Mouse (Mus musculus): ENCODE data around the gene Aurka. TPM values are rescaled to one million over a fixed set of nuclear protein-coding genes. Genes with fewer than 3 reads are reported as not detected.

The Aurka gene
- polyA plus RNA-seq, 1 experiment = 29.3 TPM

DNA sequence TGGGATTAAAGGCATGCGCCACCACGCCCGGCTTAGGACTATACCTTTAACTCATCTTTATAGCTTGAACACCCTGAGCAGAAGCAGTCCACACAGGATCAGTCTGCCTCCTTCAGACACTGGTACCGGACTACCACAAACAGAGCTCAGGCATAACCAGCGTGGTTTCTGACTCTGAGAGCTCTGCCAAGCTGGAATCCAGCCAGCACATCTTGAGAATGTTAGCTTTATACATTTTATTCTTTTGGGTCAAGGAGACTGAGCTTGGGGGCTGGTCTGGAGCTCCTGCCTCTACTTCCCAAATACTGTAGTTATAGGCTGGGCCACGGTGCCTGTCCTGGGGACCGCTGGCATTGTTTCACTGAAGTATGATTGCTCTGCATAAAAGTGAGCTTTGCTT, 26.6 kb downstream of the Aurka start:
- WGBS = 78% methylated on average over 7 of the region's 7 CpGs
- DNase-seq (ENCODE audit: low read depth, low spot score) = no peak

DNA sequence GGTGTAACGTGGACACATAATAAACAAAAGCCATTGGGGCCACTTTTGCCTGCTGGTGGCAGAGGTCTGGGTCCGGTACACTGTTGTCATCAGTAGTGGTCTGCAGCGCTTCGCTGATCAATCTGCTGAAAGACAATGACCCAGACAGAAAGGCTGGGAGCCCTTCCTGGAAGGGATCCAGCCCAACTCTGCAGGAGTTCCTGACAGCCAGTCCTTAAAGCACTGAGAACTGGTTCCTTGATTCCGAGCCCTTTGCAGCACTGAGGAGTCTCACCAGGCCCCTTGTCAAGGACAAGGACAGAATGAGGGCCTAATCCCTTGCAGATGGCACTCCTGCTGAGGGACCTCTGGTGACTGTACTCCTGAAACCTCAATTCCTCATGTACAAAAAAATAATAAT, 28.7 kb downstream of the Aurka start:
- WGBS = 60% methylated on average over 5 of the region's 5 CpGs
- DNase-seq (ENCODE audit: low read depth, low spot score) = no peak

DNA sequence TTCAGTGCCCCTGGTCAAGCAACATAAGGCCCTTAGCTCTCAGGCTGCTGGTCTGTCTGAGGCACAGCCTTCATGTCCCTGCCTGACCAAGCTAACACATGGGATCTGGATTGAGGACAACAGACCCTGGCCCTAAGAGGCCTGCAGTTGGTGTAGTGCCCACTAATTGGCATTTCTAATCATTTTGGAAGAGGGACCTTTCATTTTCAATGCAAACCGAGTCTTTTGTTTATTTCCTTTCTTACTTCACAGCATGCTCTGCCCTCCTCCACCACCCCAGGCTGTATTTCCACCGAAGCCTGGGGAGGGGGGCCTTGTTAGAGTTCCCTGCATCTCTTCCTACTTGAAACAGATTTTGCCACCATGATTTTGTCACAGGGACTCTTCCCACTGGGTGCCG, 29.4 kb downstream of the Aurka start:
- 56% methylated on average over 3 of the region's 3 CpGs for WGBS

DNA sequence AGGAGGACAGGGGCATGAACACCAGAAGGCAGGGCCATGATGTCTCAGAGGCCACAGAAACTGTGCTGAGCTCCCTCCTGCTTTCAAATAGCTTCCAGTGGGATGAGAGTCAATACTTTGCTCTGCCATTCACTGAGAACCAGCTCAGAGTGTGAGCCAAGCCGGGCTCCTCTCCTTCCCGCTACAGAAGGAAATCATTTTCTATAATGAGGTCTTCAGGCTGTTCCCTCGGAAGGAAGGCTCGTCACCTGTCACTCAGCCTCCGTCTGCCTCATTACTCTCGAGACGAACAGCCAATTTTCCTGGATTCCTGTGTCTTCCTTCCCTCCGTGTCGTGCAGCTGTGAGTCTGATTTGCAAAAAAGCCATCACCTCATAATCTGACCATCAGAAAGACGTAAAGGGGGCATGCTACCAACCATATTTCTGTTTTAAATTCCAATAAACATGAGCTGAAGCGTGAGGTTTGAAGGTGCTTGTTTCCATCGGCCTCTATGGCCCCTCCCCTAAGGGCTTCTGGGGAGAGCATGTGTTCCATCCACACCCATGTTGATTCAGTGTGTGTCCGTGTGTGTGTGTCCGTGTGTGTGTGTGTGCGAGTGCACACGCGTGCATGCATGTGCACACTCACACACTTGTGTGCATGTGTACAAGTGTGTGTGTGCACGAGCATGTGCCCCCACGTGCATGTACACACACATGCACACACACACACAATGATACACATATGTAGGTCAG, 32.0 kb downstream of the Aurka start:
- WGBS = 81% methylated on average over 19 of the region's 19 CpGs
- DNase-seq (ENCODE audit: low read depth, low spot score) = no peak

More for the DNA sequence above, 29.4 kb downstream of the Aurka start:
- DNase-seq (ENCODE audit: low read depth, low spot score) = no peak

DNA sequence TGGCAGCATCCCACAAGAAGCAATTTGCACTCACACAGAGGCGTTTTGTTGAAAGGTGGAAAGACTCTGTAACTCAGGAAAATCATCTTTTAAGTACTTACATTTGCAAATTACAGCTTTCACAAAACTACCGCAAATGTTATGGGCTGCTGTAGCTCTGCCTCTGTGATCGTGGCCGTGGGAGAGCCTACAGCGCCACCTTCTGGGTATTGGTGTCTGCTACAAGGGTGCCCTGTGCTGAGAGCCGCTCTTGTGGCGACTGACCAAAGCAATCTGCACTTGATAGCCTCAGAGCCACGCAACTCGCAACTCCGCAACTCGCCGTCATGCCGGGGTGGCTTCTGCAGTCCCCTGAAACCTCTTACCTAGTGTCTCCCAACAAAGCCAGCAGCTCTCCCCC, 41.2 kb downstream of the Aurka start:
- 5% methylated on average over 13 of the region's 13 CpGs for WGBS
- no peak for DNase-seq (ENCODE audit: low read depth, low spot score)

DNA sequence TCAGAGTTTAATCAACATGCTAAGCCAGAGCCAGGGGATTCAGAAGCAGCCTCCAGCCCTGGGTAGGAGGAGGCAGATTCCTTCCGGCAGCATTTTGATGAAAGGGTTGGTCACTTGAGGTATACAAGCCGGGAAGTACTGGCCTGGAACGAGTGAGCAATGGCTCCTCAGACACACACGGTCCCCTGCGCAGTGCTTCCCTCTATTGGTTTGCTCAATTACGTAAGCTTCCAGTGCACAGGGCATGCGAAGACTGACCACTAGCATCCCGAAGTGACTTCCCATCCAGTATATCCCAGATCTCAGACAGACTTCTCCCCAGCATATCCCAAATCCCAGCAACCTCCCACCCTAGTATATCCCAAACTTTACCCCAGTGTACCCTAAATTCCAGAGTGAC, 42.1 kb downstream of the Aurka start:
- DNase-seq (ENCODE audit: low read depth, low spot score) = no peak
- WGBS = 44% methylated on average over 8 of the region's 8 CpGs

DNA sequence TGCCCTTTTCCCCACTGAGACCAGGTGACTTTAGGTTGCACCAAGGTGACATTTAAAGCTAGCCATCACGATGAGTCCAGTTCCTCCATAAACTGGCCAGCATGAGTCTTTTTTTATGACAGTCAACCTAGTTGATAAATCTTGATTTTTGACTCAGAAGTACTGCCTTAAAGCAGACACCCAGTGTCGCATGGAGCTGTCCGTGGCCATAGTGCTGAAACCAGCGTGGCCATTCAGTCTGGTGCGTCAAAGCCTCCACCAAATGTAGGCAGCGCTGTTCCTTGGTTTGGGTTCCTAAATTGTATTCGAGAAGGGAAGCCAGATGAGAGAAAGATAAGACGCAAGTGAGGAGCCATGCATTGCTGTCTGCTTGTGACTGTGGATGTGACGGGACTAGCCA, 49.5 kb downstream of the Aurka start:
- 13% methylated on average over 9 of the region's 9 CpGs for WGBS

DNA sequence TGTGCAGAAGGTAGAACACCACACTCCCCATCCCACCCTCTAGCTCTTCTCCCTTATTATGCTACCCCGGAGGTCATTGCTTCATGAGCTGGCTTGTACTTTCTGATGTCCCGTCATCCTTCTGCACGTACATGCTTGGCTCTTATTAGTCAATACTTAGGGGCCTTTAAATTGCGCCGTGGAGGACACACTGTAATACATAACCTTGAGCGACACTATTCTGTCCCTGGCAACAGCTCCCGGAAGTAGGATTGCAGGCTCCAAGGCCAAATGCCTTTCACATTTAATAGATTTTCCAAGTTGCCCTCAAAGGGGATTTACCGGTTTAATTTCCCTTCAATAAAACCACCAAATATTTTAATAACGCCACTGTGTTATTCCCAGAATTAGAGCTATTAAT, 58.6 kb downstream of the Aurka start:
- 71% methylated on average over 9 of the region's 9 CpGs for WGBS

More for the DNA sequence above, 49.5 kb downstream of the Aurka start:
- no peak for DNase-seq (ENCODE audit: low read depth, low spot score)

DNA sequence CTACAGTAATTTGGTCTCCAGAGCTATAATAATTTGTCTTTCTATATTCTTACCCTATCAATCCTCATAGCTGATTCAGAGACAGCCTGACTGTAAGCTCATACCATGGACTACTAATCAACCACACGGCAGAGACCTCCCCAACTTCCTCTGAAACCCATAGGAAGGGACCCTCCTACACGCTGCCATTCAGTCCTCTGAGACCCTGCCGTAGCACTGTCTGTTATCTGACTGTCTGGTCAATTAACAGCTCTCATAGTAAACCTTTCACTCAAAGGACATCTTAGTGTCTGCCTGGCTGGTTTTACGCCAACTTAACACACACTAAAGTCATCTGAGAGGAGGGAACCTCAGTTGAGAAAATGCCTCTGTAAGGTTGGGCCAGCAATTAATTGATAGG, 63.8 kb downstream of the Aurka start:
- no peak for DNase-seq (ENCODE audit: low read depth, low spot score)
- WGBS = 34% methylated on average over 4 of the region's 4 CpGs

More for the DNA sequence above, 58.6 kb downstream of the Aurka start:
- DNase-seq (ENCODE audit: low read depth, low spot score) = no peak

Other genes with a start within 250 kb of the Aurka start
- not detected in 2 replicates for gene Mc3r, start 122.0 kb downstream of the Aurka start, polyA plus RNA-seq (2012; rRNA removed)
- gene Fam210b, start 25.0 kb downstream of the Aurka start, polyA plus RNA-seq (2012; rRNA removed) = 11.2 and 15.1 TPM in 2 replicates
- 22.2 and 34.4 TPM in 2 replicates for gene Cstf1, start 146 bp upstream of the Aurka start, polyA plus RNA-seq (2012; rRNA removed)
- gene Cass4, start 23.3 kb upstream of the Aurka start, polyA plus RNA-seq (2012; rRNA removed) = 0.50 and 1.1 TPM in 2 replicates
- 44.6 and 44.8 TPM in 2 replicates for gene Rtf2, start 70.0 kb upstream of the Aurka start, polyA plus RNA-seq (2012; rRNA removed)
- not detected in 2 replicates for gene Gcnt7, start 88.1 kb upstream of the Aurka start, polyA plus RNA-seq (2012; rRNA removed)
- gene Fam209, start 102.0 kb upstream of the Aurka start, polyA plus RNA-seq (2012; rRNA removed) = 0.35 TPM in 1 of 2 replicates, not detected in the other
- gene Tfap2c, start 179.1 kb upstream of the Aurka start, polyA plus RNA-seq (2012; rRNA removed) = not detected in 2 replicates

Measured in large intestine, adult 2 months (tissue).